Mouse (Mus musculus) thymus, adult 2 months (tissue): ENCODE measurements around the gene Creb3l2.

Experiments used
- CTCF ChIP-seq: fragments of 200-500 bp; IDR thresholded peaks from 2 replicates; pipeline ENCODE4 v1.5.1; 2012; ENCODE audit warnings: mild to moderate bottlenecking, control low read depth, low read length, moderate library complexity, borderline replicate concordance; ENCODE audit not compliant: control insufficient read depth, poor library complexity, insufficient read depth; ENCODE audit errors: extremely low read depth
- POLR2A ChIP-seq: fragments of 200-500 bp; IDR thresholded peaks from 2 replicates; pipeline ENCODE4 v1.6.1; 2012; ENCODE audit warnings: mild to moderate bottlenecking, low read length, control low read depth, moderate library complexity; ENCODE audit not compliant: control insufficient read depth, poor library complexity, insufficient read depth; ENCODE audit errors: extremely low read depth

DNA sequence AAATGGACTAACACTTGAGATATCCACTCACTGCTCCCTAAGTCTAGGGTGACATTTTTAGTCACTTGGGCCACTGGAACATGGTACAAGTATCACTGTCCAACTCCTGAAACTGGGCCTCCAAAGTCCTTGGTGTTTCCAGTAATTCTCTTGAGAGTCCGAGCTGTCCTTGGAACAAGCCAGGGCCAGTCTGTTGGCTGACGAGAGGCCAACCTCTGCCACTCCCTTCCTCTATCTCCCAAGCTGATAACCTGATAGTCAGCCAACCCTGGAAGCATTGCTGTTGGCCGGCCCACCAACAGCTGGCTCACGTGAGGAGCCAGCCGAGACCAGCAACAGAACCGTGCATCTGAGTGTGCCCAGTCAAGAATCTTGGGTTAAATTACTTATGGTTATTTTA, 35.0 kb downstream of the Creb3l2 start:
- TF ChIP-seq POLR2A (no peak), CTCF (no peak)
